Mouse (Mus musculus): ENCODE results near the gene Mtg2.

Gene Mtg2

GRCm38 (mm10) chr2:180051986-180052733, 18.2 kb upstream of the Mtg2 start:
- peak; percentile 55 for DNase-seq (ENCODE audit: low spot score)

- no peak for DNase-seq (ENCODE audit: low spot score)
These were observed 17.4 kb upstream of the Mtg2 start for GRCm38 (mm10) chr2:180053001-180053400.

GRCm38 (mm10) chr2:180063338-180064131, 6.9 kb upstream of the Mtg2 start:
- DNase-seq (ENCODE audit: low spot score), result no peak

- no peak for DNase-seq (ENCODE audit: low spot score)
These were observed 463 bp upstream of the Mtg2 start for GRCm38 (mm10) chr2:180069770-180070480.

GRCm38 (mm10) chr2:180071671-180072070, 1.3 kb downstream of the Mtg2 start:
- DNase-seq (ENCODE audit: low spot score), result no peak

- DNase-seq (ENCODE audit: low spot score), result no peak
These were observed 2.5 kb downstream of the Mtg2 start for GRCm38 (mm10) chr2:180072886-180073285.

GRCm38 (mm10) chr2:180077622-180078021, 7.2 kb downstream of the Mtg2 start:
- no peak for DNase-seq (ENCODE audit: low spot score)

GRCm38 (mm10) chr2:180080680-180081079, 10.3 kb downstream of the Mtg2 start:
- DNase-seq (ENCODE audit: low spot score), result no peak

- DNase-seq (ENCODE audit: low spot score), result no peak
These were observed 12.7 kb downstream of the Mtg2 start for GRCm38 (mm10) chr2:180083063-180083462.

GRCm38 (mm10) chr2:180084565-180084964, 14.2 kb downstream of the Mtg2 start:
- no peak for DNase-seq (ENCODE audit: low spot score)

- DNase-seq (ENCODE audit: low spot score), result no peak
These were observed 15.7 kb downstream of the Mtg2 start for GRCm38 (mm10) chr2:180085926-180086636.

- DNase-seq (ENCODE audit: low spot score), result no peak
These were observed 16.2 kb downstream of the Mtg2 start for GRCm38 (mm10) chr2:180086637-180087027.

GRCm38 (mm10) chr2:180087472-180087871, 17.1 kb downstream of the Mtg2 start:
- no peak for DNase-seq (ENCODE audit: low spot score)

- no peak for DNase-seq (ENCODE audit: low spot score)
These were observed 19.9 kb downstream of the Mtg2 start for GRCm38 (mm10) chr2:180090285-180090684.

- no peak for DNase-seq (ENCODE audit: low spot score)
These were observed 25.3 kb downstream of the Mtg2 start for GRCm38 (mm10) chr2:180095711-180096110.

- no peak for DNase-seq (ENCODE audit: low spot score)
These were observed 27.2 kb downstream of the Mtg2 start for GRCm38 (mm10) chr2:180097585-180097984.

- no peak for DNase-seq (ENCODE audit: low spot score)
These were observed 27.8 kb downstream of the Mtg2 start for GRCm38 (mm10) chr2:180098167-180098566.

- DNase-seq (ENCODE audit: low spot score), result no peak
These were observed 29.1 kb downstream of the Mtg2 start for GRCm38 (mm10) chr2:180099529-180099928.

GRCm38 (mm10) chr2:180103151-180103977, 33.0 kb downstream of the Mtg2 start:
- no peak for DNase-seq (ENCODE audit: low spot score)

- no peak for DNase-seq (ENCODE audit: low spot score)
These were observed 33.7 kb downstream of the Mtg2 start, which contains the start of gene Hrh3 for GRCm38 (mm10) chr2:180103978-180104658. Gene Hrh3 (minus strand): TSS chr2:180104488.

Data from adipocyte (in vitro differentiated cells).